Mouse (Mus musculus) ovary, postnatal 36 days (tissue): ENCODE measurements around the gene Gm44973.
"Not testable (repeated sequence)": the region's sequence is repeated elsewhere in the genome, so short reads cannot be mapped to it uniquely, and the experiment has no call there.

Source experiments
- DNase-seq: peaks from one replicate; pipeline ENCODE4 v3.0.0; 2022; ENCODE audit warnings: low spot score, mixed read lengths

The Gm44973 gene

GRCm38 (mm10) chr7:5052438-5052837 is 37.1 kb downstream of the Gm44973 start:
- DNase-seq: no peak

DNA sequence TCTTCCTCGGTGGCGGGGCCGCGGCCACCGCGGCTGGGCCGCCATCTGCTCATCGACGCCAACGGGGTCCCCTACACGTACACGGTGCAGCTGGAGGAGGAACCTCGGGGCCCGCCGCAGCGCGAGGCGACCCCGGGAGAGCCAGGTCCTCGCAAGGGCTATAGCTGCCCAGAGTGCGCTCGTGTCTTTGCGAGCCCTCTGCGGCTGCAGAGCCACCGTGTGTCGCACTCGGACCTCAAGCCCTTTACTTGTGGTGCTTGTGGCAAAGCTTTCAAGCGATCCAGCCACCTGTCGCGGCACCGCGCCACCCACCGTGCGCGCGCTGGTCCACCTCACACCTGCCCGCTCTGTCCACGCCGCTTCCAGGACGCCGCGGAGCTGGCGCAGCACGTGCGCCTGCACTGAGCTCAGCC is 37.6 kb downstream of the Gm44973 start:
- no peak for DNase-seq

DNA sequence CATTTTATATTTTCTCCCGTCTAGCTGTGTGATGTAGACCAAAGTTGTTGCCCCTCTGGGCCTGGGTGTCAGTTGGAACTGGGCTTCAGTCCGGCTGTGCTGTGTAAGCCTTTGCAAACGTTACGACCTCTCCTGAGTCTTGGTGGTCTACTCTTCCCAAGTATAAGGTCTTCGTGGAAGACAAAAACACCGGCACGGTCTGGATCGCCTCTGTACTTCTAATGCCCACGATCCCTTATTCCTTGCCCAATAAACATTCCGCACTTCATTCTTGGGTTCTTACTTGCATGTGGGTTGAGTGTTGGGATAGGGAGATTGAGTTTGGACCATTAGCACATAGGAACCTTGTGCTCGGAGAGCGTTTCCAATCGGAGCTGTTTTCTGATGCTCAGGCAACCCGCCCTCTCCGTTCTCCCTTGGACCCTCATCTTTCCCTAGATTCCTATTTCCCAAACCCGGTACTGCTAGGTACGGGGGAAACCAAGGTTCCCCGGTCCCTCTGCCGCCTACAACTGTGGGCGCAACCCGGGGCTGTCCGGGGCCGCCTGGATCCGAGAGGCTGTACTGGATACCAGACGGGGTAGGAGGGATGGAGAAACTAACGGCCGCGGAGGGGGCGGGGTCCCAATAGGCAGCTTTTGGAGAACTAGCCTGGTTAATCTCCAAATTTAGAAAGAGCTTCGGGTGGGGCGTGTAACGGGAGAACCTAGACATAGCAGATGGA is 38.3 kb downstream of the Gm44973 start:
- DNase-seq: no peak

DNA sequence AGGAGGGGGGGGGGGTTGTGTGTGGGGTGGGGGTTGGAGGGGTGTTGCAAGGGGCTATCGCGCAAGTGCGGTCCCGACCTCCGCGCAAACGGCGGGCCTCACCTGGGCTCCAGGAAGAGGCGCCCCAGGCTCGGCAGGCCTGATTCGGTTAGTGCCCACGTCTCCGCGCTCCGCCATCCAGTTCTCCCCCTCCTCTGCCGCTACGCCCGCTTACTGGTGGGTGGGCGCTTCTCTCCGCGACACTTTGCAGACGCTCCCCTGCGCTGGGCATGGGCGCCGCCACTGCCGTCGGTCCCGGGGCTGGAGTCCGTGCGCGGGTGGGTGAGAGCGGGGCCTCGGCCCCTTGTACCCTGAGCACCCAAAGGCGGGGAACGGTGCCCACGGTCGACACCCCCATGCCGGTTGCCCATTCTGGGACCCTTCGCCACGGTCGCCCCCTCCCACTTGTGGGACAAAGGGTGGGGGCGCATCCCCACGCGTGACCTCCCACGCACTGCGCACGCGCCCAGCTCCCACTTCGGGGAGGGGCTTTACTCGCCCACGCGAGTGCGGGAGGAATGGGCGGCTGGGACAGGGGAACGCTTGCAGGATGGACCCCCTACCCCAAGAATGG is 41.5 kb downstream of the Gm44973 start:
- DNase-seq: no peak

GRCm38 (mm10) chr7:5057381-5057780 is 42.1 kb downstream of the Gm44973 start:
- no peak for DNase-seq

- DNase-seq: no peak
Measured at GRCm38 (mm10) chr7:5057804-5058203, 42.5 kb downstream of the Gm44973 start.

DNA sequence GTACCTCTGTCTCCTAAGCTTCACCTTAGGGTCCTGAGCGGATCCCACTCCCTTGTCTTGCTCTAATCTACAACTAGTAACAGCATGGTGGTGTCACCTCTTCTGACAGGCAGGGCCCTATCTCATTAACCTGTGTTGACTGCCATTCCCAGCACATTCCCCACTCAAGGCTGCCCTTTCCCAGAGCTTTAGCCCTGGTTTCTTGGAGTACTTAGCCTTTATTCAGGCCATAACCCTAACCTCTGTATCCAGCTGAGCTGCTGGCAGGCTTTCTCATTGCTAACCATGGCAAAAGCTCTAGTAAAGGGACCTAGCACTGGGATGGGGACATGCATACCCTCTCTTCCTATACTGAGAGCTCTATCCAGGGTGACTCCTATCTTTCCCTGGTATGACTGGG is 43.3 kb downstream of the Gm44973 start:
- DNase-seq: no peak

- no peak for DNase-seq
Measured at GRCm38 (mm10) chr7:5059421-5059820, 44.1 kb downstream of the Gm44973 start.

- DNase-seq: peak; percentile 81
Measured at GRCm38 (mm10) chr7:5060239-5060731, 45.0 kb downstream of the Gm44973 start.

GRCm38 (mm10) chr7:5060944-5061773 is 45.9 kb downstream of the Gm44973 start:
- DNase-seq: peak; percentile 97

DNA sequence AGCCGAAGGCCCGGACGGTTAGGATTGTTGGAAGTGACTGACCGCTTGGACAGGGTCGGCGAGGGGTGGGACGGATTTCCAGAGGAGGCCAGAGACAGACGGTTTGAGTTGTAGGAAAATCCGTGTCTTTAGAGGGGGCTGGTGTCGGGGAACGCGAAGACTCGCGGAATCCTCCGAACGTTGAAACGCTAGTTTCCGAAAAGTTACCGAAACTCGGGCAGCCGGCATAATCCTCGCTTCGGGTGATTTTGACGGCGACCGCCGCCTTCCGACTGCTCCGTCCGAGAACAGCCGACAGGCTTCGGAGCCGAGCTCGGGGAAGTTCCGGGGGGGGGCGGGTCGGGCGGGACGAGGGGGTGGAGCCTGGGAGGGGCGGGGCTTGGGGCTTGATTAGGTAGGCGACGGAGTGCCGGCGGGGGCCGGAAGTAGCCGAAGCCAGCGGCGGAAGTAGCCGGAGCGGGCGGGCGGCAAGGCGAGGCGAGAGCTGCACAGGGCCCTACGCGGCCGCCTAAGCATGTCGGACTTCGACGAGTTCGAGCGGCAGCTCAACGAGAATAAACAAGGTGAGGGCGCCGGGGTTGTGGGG is 46.6 kb downstream of the Gm44973 start, which contains the start of gene U2af2:
U2af2 (plus strand) TSS at position 370 of the 586 bp plus-strand sequence.
- peak; percentile 93 for DNase-seq

DNA sequence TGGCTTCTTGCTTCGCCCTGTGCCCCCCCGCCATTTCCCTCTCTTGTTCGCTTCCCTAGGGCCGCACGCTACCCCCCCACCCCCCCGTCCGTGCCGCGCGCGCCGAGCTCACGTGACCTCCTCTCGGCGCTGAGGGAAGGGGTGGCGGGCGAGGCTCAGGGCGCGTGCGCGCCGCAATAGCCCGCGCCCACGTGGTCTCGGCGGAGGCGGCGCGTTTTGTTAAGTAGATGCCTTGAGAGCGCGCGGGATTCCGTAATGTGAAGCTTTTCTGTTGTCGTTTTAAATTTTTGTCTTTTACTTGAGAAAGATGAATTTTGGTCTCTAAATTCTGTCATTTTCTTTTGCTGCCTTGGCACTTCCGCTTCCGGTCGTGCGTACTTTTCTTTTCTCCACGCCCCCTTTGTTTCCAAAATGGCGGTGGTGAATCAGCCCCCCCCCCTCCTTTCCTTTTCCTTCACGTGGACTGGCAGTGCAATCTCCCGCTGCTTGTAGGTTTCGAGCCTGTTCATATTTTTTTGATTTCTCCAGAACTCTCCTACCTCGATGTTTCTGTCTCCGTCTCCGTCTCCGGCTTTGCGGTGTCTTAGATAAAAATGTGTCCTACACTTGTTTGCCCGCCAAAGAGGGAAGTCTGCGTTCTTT is 47.2 kb downstream of the Gm44973 start:
- DNase-seq: no peak

DNA sequence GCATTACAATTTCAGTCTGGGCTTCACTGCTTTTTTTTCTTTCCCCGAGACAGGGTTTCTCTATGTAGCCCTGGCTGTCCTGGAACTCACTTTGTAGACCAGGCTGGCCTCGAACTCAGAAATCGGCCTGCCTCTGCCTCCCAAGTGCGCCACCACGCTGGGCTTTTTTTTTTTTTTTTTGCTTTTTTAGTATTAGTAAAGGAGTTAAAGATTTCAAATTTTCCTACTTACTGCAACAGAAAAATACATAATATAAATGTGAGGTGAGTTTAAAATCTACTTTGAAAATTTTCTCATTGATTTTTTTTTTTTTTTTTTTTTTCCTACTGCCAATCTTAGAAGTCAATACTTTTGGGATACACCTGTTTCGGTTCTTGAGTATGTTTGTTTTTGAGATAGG is 49.6 kb downstream of the Gm44973 start:
- no peak for DNase-seq

DNA sequence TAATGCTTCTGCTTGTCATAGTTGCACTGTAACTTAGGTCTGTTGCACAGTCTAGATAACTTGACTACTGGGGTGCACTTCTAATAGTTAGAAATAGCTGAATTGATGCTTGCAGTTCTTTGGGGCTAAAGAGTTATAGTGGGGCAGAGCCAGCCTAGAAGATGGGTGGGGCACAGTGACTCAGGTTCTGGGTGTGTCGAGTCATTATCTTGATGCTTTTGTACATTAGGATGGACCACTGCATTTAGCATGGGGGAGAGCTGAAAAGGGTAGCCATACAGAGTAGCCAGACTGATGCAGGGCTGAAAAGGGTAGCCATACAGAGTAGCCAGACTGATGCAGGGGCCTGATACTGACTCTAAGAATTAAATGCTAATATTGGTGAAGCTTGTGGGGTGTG is 58.3 kb downstream of the Gm44973 start:
- DNase-seq: no peak

GRCm38 (mm10) chr7:5074984-5075383 is 59.7 kb downstream of the Gm44973 start:
- no peak for DNase-seq

- DNase-seq: no peak
Measured at GRCm38 (mm10) chr7:5076931-5077330, 61.6 kb downstream of the Gm44973 start.

DNA sequence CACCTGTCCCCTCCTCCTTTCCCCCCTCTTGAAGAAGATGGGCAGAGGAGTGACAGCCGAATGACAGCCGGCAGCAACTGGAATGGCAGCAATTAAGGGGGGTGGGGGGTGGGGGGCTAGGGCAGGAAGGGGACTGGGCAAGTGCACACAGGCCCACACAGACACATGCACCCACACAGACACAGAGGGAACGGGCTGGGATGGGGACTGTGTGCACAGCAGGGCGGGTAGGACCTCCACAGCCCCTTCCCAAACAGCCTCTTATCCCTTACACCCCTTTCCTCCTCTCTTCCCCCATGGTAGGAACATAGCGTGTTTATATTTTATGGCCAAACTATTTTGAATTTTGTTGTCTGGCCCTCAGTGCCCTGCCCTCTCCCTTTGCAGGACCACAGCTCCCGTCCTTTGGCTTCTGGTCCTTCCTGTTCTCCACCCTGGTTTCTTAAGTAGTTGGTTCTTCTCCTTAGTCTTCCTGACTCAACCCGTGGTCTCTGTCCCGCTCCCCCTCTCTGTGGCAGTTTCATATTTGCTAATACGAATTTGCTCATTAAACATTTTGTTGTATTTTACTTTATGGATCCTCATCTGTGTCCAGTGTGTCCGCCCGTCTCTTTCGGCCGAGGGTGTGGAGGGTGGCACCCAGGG is 64.2 kb downstream of the Gm44973 start:
- DNase-seq: not testable (repeated sequence)

- peak; percentile 94 for DNase-seq
Measured at GRCm38 (mm10) chr7:5080010-5080751, 64.9 kb downstream of the Gm44973 start, which contains the start of gene Epn1. Gene Epn1 (plus strand): TSS chr7:5080235.

- no peak for DNase-seq
Measured at GRCm38 (mm10) chr7:5080815-5081214, 65.5 kb downstream of the Gm44973 start.

GRCm38 (mm10) chr7:5081241-5081640 is 65.9 kb downstream of the Gm44973 start:
- DNase-seq: no peak
